Mouse (Mus musculus) thymus, postnatal 14 days (tissue): ENCODE results near the gene Capn10.
A peak's percentile ranks its signal among the peaks of the same experiment; 100 is the strongest.

Experiments used
- DNase-seq: peaks from one replicate; pipeline ENCODE4 v3.0.0; 2021

The Capn10 gene

DNA sequence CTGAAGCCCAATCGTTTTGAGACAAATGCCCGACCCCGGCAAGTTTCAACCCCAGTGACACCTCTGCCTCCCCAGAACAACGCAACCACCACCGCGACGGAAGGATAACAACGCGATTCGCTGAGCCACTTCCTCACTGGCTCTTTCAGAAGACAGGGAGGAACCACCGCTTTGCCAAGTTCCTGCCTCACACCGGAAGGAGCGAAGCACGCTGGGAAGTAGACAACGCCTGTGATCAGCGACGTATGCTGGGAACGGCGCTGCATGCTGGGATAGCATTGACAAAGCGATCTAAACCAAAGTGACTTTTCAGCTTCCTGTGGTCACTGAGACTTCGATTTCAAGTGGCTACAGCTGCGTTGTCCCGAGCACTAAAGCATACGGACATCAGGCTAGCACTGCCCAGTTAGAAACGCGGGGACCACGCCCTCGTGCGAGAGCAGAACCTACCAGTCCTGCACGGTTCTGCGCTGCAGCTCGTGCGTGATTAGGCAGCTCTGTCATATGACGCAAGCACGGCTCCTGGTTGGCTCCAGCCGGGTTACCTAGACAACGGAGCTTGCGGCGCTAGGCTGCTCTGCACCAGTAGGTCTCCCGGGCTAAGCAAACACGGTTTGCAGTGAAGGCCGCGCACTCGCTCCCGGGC is at the start of gene Capn10:
Capn10 (plus strand) TSS at position 195 of the 646 bp plus-strand sequence.
- peak; percentile 90 for DNase-seq

DNA sequence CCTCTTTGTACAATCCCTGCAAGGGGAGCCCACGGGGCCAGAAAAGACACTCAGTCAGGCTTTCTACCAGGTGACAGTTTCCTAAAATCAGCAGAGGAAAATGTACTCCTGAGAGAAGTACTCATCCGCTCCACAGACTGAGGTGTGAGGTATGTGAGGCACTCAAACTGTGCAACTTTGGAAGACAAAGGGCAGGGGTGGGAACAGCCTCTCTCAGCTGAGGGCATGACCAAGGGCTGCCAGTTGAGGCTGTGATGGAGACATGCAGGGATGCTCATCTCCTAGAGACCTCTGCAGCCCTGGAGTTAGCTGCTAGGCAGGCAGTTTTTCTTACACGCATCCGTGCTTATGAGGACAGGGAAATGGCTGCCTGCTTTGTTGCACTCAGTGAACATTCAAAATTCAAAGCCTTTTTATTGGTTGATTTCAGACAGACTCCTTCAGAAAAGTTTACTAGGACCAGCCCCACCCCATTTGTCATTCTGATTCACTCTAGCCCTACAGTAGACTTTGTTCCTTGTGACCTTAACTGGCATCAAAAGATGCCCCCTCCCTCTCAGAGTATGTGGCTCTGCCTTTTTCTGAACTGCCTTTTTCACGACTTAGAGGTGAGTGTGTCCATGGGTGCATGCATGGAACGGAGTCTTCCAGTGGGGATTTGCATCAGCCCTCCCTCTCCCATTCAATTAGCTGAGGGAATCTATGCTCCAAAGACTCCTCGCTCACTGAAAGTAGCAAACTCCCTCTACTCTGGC is 45.1 kb upstream of the Capn10 start:
- no peak for DNase-seq

DNA sequence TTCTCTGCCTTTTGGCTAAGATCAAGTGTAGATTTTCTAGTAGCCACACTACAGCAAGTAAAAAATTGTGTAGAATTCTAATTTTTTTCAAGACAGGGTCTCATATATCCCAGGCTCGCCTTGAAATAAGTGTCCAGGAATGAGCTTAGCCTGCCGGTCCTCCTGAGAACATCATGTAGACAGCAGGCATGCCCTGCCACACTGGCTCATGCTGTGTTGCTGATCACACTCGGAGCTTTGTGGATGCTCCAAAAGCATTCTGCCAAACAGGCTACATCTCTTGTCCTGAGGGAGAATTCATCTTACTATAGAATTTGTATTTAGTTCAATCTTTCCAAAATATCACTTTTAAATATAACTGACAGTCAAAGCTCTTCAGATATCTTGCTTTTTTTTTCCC is 41.4 kb upstream of the Capn10 start:
- no peak for DNase-seq

DNA sequence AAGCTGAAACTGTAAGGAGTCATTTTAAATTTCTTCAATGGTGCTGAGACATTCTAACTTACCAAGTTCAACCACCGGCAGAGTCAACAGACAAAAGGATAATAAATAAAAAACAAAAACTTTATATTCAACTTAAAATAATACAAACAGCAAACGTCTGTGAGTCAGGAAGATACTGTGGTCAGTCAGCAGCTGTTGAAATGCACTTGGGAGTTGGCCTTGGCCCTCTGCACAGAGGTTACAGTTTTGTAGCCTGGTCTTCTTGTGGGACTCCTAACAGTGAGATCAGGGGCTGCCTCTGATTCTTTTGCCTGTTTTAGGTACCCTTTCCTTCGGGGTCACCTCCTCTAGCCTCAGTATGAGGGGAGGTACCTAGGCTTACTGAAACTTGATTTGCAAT is 40.3 kb upstream of the Capn10 start:
- DNase-seq, result no peak

DNA sequence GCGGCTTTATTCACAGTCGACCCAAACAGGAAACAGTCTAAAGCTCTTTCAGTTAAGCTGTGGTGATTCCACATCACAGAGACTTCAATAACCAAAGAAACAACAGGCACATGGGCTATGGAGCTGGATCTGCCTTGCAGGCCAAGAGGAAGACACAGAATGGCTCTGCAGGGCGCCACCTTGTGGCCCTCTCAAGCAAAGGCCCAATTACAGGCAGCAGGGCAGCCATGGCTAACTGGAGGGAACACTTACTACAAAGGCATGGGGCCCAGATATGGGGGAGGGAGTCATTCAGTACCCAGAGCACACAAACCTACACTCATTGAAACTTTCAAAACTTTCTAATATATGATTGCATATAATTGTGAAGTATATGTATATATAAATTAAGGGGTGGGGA is 39.1 kb upstream of the Capn10 start:
- peak; percentile 78 for DNase-seq

DNA sequence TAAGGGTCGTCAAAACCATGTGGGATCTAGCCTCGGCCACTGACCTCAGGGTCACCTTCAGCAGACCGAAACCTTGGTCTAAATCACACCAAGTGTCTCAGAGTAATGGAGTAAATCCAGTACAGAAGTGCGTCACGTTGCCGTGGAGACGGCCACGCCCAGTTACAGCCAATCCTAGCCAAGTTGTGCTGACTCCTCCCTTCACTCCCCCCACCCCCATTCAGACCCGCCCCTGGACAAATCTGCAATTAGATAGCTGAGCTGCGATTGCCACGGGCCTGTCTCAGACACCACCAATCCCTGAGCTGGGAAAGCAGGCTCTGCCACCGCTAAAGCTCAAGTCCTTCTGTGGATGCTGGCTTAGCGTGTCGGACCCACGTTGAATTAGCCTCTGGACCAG is 31.4 kb upstream of the Capn10 start, which contains the start of gene Ankmy1:
Ankmy1 (minus strand) TSS at position 121 of the 400 bp plus-strand sequence.
- DNase-seq, result peak; percentile 40

DNA sequence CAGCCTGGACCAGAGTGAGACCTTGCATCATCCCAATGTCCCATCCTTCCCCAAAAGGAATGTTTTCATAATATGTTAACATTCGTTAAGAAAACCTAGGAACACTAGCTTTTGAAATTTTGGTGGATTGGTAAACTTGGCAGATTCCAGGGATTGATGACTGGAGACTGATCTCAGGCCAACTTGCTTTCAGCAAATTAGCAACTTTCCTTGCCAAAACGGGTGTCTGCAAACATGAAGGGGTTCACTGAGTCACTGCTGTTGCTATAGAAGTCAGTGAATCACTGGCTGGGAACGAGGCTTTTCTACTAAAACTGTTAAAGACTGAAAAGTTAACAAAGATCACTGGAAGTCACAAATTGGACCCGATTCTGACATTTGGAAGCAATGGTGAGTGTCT is 30.5 kb upstream of the Capn10 start:
- DNase-seq, result no peak

DNA sequence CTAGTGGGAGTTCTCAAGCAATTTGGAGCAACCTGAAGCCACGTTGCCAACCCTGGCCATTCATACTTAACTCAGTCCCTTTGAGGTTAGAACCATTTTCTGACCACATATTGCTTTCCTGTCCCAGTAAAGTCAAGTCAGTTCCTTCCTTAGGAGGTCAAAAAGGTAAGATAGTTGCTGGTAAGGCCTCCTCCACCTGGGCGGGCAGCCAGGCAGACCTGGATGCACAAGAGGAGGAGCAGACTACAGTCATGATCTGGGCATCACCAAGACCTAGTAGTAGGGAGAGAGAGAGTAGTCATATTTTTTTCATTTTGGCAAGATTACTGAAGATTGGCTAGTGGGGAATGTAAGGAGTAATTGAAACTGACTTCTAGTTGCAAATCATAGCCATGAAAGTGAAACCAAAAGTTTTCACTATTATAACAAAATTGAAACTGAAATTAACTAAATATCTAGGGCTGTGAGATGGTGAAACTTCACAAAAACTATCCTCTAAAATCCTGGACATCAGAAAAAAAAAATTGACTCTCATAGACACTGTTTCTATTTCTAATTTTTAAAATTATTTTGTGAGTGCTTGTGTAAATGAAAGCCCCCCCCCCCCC is 28.4 kb upstream of the Capn10 start:
- DNase-seq, result no peak

DNA sequence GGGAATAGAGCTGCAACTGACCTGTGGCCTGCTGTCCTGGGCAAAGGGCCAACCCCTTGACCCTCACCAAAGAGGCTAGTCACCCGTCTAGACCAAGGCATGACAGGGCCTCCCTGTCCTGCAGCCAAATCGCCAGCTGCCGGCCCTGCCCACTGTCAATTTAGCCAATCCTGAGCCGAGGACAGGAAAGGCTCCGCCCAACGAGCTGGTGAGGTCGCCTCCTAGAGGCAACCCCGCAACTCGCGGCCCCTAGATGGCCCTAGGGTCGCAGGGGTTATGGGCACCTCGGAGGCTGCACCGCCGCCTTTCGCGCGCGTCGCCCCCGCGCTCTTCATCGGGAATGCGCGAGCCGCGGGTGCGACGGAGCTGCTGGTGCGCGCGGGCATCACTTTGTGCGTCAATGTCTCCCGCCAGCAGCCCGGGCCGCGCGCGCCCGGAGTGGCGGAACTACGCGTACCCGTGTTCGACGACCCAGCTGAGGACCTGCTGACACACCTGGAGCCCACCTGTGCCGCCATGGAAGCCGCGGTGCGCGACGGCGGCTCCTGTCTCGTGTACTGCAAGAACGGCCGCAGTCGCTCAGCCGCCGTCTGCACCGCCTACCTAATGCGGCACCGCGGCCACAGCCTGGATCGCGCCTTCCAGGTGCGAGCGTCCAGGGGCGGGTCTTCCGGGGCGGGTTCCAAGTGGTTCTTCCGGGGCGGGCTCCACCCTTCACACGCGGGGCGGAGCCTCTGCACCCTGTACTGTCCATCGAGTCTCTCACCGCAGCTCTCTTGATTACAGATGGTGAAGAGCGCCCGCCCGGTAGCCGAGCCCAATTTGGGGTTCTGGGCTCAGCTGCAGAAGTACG is 27.2 kb upstream of the Capn10 start, which contains the start of gene Dusp28:
Dusp28 (plus strand) TSS at position 203 of the 853 bp plus-strand sequence.
- DNase-seq, result peak; percentile 87

DNA sequence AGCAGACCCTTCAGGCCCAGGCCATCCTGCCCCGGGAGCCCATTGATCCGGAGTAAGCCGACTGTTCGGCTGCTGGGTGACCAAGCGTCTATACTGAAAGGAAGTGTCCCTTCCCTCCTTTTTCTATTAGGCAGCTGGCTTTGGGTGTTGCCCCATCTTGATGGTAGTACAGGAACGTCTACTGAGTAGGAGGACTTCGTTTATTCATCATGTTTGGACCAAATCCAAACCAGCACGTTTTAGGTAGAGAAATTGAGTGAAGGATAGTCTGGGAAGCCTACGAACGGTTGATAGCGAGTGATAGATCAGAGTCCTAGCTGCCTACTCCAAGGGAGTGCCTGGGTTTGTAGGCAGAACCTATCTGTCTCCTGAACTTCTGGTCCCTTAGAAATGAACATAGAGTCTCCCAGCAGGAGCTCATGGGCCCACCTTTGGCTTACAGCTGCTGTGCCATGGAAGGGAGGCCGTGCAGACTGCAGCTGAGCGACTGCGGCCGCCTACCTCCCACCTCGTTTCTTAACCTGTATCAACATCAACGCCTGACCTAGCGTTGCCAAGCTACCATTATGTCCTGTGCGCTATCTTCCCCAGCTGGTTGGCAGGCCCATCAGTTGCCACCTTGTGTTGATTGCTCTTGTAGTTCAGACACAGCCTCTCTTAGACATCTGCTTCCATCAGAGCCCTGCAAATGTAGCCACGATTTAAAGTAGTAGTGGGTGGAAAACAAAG is 26.4 kb upstream of the Capn10 start:
- no peak for DNase-seq

DNA sequence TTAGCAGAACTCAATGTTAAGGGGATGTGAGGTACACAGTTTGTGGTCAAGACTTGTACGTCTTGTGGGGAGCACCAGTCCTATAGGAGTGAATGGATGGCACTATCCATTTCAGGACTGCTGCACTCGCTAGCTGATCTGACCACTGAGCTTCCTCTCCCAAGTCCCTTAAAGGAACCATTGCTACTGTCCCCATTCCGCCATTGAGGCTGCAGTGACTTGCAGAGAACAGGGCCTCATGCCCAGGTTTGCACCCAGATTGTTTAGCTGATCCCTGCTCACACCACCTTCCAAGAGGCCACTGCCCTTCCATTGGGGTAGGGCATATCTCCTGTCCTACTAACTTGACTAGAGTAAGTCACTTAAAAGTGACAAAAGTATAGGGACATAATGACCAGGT is 25.5 kb upstream of the Capn10 start:
- DNase-seq, result no peak

DNA sequence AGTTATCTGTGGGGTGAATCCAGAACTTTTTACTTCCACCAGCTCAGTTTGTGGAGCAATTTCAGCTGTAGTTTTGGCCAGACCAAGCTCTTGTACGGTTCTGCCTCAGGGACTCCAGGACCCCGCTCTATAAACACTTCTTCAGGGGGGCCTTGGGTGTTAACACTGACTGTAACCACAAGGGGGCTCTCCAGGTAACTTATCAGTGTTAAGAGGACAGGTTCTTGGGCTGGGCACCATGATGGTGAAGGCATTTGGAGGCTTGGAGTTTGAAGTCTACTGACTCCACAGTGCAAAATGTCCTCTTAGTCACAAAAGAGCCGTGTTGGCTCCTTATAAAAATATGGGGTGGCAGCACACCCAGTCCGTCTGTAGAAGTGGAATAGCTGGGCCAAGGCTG is 25.1 kb upstream of the Capn10 start:
- peak; percentile 63 for DNase-seq

DNA sequence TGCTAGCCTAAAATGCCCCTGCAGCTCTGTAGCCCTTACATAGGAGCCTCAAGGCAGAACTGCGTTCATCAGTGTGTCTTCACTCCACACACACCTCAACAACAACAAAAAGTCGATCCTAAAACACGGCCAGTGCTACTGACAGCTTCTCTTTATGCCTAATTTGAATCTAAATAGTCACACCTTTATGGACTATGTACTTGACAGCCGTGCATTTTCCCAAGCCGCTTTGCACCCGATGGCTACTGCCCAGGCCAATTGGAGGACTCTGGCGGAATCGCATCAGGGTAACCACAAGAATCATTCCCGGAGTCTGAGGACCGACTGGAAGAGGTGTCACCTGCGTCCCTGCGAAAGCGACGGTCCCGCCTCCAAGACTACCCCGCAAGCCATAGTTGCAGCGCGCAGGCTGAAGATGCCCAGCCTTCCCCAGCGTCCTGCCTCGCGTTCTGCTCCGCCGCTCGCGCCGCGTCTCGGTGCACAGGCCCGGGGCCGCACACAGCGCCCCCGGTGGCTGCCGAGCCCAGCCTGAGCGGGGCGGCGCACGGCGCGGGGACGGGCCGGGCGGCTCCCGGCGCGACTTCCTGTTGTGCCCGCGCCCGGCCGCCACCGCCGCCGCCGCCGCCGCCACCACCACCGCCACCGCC is 23.8 kb upstream of the Capn10 start, which contains the start of gene Rnpepl1:
Rnpepl1 (plus strand) TSS at position 545 of the 647 bp plus-strand sequence.
- peak; percentile 87 for DNase-seq

DNA sequence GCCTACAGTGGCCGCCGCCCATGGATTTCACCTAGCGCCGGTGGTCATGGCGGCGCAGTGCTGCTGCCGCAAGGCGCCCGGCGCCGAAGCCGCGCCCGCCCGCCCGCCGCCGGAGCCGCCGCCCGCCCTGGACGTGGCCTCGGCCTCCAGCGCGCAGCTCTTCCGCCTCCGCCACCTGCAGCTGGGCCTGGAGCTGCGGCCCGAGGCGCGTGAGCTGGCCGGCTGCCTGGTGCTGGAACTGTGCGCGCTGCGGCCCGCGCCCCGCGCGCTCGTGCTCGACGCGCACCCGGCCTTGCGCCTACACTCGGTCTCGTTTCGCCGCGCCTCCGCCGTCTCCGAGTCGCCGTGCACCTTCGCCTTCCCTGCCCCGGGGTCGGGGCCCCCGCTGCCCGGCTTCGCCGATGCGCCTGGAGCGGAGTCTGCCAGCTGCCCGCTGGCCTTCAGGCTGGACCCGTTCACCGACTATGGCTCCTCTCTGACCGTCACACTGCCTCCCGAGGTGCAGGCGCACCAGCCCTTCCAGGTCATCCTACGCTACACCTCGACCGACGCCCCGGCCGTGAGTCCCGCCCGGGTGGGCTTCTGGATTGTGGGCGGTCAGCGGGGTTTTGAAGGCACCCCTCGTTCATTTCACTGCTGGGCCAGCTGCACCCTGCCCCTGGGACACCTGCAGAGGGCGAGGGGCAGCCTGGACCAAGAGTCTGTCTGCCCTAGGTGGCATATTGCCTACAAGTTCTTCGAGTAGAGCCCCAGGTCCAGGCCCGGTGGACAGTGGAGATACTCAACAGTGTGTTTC is 23.1 kb upstream of the Capn10 start:
- peak; percentile 65 for DNase-seq

DNA sequence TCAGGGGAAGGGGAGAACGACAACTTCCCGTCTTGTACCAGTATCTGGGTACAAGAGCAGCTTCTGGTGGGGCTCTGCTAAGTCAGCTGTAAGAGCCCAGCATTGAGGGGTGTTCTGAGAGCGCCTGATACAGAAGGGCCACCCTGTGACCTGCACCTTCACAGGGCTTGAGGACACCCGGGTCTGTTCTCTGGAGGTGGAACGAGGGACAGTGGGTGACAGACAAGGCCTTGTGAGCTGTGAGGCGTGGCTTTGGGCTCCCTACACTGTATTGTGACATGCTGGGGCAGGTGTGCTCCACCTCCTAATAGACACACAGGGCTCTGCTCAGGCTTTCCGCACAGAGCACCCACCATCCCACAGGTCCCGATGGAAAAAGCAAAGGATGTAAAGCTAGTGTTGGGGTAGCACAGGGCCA is 22.4 kb upstream of the Capn10 start:
- peak; percentile 33 for DNase-seq

DNA sequence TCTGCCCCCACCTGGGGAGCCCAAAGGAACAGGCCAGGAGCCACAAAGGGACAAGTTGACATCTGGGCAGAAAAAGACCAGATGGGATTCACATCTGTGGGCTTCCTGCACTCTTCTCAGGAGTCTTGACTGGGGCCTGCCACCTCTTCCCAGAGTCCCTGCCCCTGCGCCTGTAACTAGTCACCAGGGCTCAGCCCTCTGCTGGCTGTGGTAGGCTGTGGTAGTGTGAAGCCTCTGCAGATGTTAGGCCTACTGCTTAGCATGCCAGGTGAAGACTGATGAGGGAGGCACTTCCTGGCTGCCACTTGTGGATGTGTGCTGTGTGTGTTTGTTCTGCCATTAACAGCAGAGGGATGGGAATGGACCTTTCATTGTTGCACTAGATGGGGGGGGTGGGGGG is 21.9 kb upstream of the Capn10 start:
- DNase-seq, result peak; percentile 61

DNA sequence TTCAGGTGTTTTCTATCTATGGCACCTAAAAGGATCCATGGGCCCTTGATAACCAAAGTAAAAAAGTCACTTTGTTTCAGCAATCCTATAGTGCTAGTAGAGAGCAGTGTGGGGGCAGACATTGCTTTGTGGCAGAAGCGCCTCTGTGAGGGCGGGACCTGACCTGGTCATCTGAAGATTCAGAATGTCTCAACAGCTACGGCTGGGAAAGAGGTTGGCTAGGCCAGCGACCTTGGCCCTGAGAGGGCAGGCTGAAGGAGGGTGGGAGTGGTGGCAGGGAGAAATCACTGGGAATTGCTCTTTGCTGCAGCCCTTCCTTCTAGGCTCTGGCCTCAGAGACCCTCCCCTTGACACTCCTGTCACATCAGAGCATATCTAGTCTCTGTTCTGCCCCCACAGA is 19.9 kb upstream of the Capn10 start:
- peak; percentile 3 for DNase-seq

DNA sequence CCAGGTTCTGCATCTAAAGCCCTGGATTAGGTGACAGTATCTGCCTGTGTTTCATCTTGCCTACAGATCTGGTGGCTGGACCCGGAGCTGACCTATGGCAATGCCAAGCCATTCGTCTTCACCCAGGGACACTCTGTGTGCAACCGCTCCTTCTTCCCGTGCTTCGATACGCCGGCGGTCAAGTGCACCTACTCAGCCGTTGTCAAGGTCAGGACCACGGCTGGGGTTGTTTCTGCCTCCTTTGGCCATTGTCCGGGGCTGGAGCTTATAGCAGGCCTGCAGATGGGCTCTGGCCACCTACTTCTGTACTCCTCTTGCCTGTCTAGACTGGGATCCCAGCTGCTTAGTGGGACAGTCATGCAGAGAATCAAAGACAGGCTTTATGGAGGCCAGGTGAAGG is 19.2 kb upstream of the Capn10 start:
- DNase-seq, result no peak

DNA sequence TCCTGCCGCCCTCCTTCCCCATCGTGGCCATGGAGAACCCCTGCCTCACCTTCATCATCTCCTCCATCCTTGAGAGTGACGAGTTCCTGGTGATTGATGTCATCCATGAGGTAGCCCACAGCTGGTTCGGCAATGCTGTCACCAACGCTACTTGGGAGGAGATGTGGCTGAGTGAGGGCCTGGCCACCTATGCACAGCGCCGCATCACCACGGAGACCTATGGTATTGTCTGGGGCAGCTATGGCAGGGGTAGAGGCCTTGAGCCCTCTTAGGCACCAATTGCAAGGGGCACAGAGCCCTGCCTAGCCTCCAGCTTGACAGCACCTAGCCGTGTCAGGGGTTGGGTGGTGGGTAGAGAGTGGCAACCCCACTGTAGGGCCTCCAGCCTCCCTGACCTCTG is 17.5 kb upstream of the Capn10 start:
- DNase-seq, result no peak

DNA sequence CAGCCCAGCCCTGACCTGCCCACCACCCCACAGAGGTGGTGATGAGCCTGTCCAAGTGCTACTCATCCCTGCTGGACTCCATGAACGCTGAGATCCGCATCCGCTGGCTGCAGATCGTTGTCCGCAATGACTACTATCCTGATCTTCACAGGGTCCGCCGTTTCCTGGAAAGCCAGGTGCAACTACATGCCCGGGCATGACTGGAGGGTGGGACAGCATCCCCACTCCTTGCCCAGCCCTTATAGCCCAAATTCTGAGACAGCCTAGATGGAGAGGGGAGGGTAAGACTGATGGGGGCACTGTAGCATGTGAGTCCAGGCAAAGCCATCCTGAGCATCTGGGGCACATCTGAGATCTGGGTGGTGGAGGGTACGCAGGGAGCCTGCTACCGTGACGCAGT is 15.0 kb upstream of the Capn10 start:
- DNase-seq, result no peak

DNA sequence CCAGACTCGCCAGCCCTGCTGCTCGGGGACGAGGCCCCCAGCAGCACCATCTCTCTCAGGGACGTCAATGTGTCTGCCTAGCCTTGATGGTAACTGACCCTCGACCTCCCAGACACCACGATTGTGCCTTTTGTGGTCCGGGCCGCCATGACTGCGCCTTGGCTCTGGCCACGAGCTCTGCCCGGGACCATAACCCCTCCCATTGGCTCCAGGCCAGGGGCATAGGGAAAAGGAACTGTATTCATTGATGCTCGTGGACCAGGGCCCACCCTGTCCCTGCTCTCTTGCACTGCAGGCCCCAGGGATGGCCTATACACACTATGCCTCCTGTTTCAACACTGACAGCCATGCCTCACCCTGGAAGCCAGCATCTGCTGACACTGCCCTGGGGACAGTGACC is 14.4 kb upstream of the Capn10 start:
- no peak for DNase-seq
